ENCODE assay signal across 25 mouse cellular contexts in genomic region chr1:39287076-39287475, GRCm38 (mm10).
"Had no signal": no experiment of that assay in that cellular context is flagged by ENCODE, and none has a peak within 500 bp of the region (broad histone marks: within the 10 kb centered on the region; RNA-seq: fewer than 3 reads in every experiment).

No protein-coding gene starts in this region.

- H3K9ac ChIP-seq: heart, embryonic 13.5 days; hindbrain, embryonic 12.5 days; hindbrain, embryonic 14.5 days; intestine, embryonic 15.5 days; limb, embryonic 12.5 days; liver, embryonic 13.5 days; liver, embryonic 15.5 days had no signal

- H3K27ac ChIP-seq: heart, embryonic 13.5 days; hindbrain, embryonic 10.5 days; hindbrain, embryonic 12.5 days; hindbrain, embryonic 14.5 days; intestine, embryonic 15.5 days; layer of hippocampus, adult 2 months; left cerebral cortex, adult 2 months; limb, embryonic 10.5 days; limb, embryonic 12.5 days; liver, embryonic 13.5 days; liver, embryonic 15.5 days had no signal

- H3K4me3 ChIP-seq: heart, embryonic 13.5 days; hindbrain, embryonic 10.5 days; hindbrain, embryonic 12.5 days; intestine, embryonic 15.5 days; layer of hippocampus, adult 2 months; left cerebral cortex, adult 2 months; limb, embryonic 10.5 days; limb, embryonic 12.5 days; liver, embryonic 13.5 days; liver, embryonic 15.5 days had no signal

- ATAC-seq: hindbrain, embryonic 16.5 days; inflammation-experienced regulatory T-cells, adult 6 months; intestine, embryonic 15.5 days; intestine, postnatal 0 days had no signal

- H3K9me3 ChIP-seq: heart, embryonic 13.5 days; hindbrain, embryonic 10.5 days; hindbrain, embryonic 12.5 days; intestine, embryonic 15.5 days; limb, embryonic 10.5 days; limb, embryonic 12.5 days; liver, embryonic 13.5 days; liver, embryonic 15.5 days had no signal

- DNase-seq: gastrocnemius, postnatal 10 days; gastrocnemius, postnatal 25 days; heart, postnatal 36 days; kidney, adult 18-20 months; kidney, adult 8-10 months; kidney, postnatal 10 days; kidney, postnatal 25 days; kidney, postnatal 4 days; liver; liver, embryonic 13.5 days had no signal

- H3K4me2 ChIP-seq: heart, embryonic 11.5 days; heart, embryonic 13.5 days; hindbrain, embryonic 12.5 days; hindbrain, embryonic 14.5 days; intestine, embryonic 15.5 days; limb, embryonic 12.5 days; liver, embryonic 11.5 days; liver, embryonic 13.5 days; liver, embryonic 15.5 days had no signal

- H3K27me3 ChIP-seq: heart, embryonic 13.5 days; hindbrain, embryonic 12.5 days; intestine, embryonic 15.5 days; limb, embryonic 12.5 days; liver, embryonic 13.5 days; liver, embryonic 15.5 days had no signal

- H3K4me1 ChIP-seq: hindbrain, embryonic 10.5 days; hindbrain, embryonic 12.5 days; intestine, embryonic 15.5 days; limb, embryonic 10.5 days; limb, embryonic 12.5 days; liver, embryonic 13.5 days; liver, embryonic 15.5 days had no signal

- H3K36me3 ChIP-seq: heart, embryonic 13.5 days; hindbrain, embryonic 10.5 days; hindbrain, embryonic 12.5 days; intestine, embryonic 15.5 days; limb, embryonic 10.5 days; limb, embryonic 12.5 days; liver, embryonic 13.5 days; liver, embryonic 15.5 days had no signal
